Mouse (Mus musculus) cerebellum, adult 9-11 months (tissue): ENCODE measurements around the gene Eif5.
"Not testable (repeated sequence)": the region's sequence is repeated elsewhere in the genome, so short reads cannot be mapped to it uniquely, and the experiment has no call there.

Experiments used
- DNase-seq: peaks from one replicate; pipeline ENCODE4 v3.0.0; 2022

Eif5 gene

DNA sequence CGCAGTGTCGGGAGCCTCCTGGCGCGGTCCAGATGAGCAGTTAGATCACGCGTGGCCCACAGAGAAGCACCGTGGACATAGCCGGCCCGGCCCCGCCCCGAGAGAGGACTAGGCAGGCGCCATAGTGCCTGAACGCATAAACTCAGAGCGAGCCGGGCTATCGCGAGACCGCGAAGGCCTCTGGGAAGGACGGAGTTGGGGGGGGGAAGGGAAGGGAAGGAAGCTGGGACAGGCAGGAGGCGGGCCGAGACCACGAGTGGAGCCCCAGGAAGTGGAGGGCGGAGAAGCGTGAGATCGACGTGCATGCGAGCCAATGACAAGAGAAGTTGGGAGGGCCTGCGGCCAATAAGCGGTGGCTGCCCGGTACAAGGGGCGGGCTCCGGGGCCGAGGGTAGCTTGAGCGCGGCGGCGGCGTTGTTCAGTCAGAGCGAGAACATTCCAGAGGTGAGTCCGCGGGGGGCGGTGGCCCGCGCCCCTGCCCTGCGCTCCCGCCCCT, at the start of gene Eif5:
Eif5 (plus strand) TSS at position 221 of the 496 bp plus-strand sequence.
- peak; percentile 100 for DNase-seq

DNA sequence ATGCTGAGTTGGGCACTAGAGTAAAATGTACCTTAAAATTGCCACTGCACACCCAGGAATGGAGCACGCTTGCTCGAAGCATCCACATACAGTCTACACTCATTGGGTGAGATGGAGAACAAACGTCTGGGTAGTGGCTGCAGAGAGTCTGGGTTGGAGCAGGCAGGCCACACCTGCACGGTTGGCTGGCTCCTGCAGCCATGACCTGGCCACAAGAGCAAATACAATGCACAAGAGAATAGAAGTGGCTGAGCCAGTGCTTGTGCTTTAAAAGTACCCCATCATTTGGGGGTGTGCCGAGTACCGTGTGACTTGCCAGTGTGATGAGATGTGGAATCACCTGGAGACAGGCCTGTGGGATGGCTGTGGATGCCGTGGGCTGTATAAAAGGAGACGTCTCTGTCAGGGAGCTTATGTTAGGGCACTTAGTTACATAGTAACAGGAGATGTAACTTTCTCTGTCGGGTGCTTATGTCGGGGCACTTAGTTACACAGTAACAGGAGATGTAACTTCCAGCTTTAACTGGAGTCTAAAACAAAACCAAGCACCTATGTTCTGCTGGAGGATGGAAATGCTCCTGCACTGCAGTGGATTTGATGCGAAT, 48.5 kb upstream of the Eif5 start:
- DNase-seq, result no peak

DNA sequence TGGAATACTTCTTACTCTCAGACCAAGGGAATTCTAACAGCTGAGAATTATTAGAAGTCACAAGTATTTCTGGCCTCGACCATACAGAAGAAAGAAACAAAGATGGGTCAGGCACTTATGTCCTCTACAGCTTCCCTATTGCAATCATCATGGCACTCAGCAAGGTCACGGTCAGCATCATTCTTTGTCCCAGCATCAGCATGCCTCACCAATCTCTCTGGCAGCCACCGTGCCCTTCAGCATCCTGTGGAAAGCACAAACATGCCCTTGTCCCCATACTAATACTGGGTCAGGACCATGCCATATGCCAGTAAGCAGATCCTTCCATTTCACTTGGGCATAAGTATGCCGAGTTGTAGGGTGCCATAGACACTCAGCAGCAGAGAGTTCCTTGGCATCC, 42.9 kb upstream of the Eif5 start:
- no peak for DNase-seq

DNA sequence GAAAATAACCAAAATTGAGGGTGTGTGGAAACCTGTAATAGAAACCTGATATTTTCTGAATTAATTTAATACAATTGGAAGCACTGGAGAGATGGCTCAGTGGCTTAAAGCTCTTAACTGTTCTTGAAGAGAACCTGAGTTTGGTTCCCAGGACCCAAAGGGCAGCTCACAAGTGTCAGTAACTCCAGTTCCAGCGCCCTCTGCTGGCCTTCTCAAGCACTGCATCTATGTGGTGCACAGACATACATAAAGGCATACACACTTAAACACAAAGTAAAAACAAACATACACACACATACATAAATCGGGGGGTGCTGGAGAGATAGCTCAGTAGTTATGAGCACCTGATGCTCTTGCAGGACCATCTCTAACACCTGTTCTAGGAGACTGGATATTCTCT, 40.7 kb upstream of the Eif5 start:
- DNase-seq, result no peak

DNA sequence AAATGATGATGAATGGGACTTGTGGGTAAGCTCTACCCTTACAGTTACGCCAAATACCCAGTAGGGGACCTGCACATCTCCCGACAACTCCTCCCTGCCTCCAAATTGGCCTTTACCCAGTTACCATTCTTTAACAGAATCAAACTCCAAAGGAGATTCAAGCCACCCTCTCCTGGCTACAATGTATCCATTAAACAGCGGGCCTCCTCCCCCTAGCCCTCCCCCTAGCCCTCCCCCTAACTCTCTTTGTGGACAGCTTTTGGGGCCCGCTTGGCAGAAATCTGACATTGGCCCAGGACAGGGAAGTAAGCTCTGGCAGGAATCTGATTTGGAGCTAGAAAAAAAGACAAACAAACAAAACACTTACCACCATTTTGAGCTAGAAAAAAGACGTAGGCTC, 38.2 kb upstream of the Eif5 start:
- DNase-seq, result no peak

DNA sequence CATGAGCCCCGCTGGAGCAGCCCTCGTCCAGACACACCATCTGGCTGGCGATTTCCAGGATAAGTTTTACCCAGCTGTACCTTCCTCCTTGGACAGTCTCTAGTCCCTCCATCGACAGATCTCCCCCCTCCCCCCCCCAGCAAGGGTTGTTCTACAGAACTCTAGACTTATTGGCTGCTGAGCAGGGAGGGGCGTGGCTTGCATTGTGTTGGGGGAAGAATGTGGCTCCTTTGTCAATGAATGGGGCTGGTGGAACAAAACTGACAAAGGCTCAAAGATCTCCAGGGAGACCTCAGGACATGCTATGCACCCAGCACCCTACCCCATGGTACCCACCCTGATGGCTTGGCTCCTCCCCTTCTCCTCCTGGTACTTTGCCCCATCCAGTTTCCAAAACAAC, 37.1 kb upstream of the Eif5 start:
- DNase-seq, result peak; percentile 14

DNA sequence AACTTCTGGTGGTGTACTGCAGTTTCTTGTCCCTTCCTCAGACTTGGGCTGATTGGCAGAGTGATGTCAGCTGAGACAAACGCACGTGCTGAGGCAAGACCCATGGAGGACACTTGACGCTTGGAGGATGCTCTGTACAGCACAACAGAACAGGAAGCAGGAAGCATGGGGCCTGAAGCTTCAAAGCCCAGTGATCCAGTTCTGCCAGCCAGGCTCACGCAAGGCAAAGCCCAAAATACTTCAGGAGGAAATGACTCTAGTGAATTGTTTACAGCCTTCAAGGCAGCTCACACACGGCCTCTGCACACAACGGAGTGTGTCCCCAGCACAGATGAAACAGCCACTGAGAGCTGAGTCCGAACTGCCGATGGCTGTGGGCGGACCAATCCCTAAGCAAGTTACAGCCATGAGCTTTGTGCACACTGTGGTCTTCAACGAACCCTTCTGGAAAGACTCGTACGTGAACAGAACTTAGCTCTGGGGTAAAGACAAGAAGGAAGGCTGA, 34.7 kb upstream of the Eif5 start:
- DNase-seq, result no peak

DNA sequence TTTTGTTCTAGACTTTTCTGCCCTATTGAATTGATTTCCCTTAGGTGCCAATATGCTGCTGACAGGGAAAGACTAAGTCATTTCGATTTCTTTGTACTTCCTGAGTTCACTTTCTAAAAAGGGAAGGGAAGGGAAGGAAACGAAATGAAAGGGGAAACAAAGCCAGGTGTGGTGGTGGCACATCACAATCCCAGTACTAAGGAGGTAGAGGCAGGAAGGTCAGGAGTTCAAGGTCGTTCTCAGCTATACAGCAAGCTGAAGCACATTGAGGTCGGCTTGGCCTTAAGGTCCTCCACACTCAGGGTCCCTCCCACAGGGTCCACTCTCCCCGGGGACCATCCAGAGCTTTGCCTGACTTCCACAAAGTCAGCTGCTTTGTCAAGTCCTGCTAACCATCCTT, 34.2 kb upstream of the Eif5 start:
- DNase-seq, result no peak

DNA sequence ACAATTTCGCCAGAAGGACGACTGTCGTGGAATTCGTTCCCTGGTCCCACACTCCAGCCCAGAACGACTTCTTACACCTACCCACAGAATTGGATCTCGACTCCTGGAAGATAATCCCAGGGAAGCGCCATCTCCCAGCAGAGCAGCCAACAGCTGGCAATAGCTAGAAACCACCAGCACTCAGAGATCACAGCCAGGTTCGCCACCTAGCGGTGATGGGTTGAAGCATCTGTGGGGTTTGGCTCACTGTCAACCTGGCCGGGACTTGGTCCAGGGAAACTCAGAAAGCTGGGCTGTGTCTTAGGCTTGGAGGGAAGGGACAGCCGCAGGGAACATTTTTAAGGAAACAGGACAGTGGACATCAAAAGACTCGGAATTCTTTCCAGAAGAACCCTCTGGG, 32.9 kb upstream of the Eif5 start:
- DNase-seq, result peak; percentile 91

DNA sequence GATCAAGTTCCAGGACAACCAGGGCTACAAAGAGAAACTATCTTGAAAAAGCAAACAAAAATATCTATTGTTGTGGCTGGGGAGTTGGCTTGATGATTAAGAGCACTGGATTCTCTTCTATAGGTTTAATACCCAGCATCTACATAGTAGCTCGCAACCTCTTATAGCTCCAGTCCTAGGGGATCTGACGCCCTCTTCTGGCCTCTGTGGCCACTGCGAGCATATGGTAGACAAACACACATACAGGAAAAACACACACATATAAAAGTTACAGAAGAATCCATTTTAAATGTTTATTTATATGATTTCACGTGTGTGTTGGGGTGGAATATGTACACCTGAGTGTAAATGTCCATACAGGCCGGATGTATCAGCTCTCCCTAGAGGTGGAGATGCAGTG, 30.8 kb upstream of the Eif5 start:
- no peak for DNase-seq

DNA sequence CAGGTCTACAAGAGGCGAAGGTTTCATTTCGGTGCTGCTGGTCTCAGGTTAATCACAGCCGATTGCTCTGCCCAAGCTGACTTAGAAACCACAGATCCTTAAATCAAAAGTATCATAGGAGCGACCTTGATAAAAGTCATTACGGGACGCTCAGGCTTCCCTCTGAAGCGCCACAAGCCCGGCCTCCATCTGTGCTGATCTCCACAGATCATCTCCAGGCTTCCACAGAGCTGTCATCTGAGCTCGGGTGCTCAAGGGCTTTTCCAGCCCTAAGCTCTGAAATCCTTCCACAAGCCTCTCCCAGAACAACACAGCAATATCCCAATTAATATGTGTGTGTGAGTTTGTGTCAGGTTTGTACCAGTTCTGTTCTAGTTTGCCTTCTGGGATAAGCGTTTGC, 29.9 kb upstream of the Eif5 start:
- no peak for DNase-seq

DNA sequence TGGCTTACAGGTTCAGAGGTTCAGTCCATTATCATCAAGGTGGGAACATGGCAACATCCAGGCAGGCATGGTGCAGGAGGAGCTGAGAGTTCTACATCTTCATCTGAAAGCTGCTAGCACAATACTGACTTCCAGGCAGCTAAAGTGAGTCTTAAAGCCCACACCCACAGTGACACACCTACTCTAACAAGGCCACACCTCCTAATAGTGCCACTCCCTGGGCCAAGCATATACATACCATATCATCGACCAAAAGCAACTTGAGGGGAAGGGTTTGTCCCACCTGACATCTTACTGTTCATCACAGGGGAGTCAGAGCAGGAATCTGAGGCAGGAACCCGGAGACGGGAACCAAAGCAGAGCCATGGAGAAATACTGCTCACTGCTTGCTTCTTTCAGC, 29.4 kb upstream of the Eif5 start:
- not testable (repeated sequence) for DNase-seq

DNA sequence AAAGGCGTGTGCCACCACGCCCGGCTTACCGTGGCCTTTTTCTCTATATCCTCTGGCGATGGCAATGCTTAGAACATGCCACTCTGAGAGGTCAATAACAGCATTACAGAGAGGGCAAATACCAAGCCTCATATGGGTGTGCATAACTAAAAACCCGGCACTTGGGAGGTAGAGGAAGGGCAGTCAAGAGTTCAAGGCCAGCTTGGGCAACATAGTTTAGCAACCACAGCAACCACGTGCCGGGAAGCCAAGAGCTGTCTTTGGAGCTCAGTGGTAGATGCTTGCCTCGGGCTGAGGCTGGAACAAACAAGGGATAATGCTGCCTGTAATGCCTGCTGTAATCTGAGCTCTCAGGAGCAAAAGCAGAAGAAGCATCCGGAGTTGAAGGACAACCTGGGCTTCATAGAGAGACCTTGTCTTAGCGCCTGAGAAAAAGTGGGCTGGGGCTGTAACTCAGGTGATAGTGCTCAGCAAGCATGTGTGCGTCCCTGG, 25.2 kb upstream of the Eif5 start:
- DNase-seq, result no peak

DNA sequence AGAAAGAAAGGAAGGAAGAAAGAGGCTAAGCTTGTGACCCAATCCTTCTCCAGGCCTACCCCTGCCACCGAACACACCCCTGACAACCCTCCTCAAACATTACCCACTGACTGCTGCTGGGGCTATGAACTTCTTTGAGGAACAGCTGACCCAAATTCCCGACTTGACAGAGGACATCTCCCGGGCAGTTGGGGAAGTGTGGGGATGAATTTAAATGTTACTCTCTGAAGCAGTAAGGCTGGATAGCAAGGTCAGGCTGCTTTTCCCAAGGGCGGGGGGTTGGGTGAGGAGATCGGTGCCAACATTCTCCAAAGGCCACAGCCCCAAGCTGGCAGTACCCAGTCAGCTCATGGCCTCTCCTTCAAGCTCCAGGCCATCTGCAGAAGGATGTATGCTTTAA, 24.1 kb upstream of the Eif5 start:
- peak; percentile 45 for DNase-seq

DNA sequence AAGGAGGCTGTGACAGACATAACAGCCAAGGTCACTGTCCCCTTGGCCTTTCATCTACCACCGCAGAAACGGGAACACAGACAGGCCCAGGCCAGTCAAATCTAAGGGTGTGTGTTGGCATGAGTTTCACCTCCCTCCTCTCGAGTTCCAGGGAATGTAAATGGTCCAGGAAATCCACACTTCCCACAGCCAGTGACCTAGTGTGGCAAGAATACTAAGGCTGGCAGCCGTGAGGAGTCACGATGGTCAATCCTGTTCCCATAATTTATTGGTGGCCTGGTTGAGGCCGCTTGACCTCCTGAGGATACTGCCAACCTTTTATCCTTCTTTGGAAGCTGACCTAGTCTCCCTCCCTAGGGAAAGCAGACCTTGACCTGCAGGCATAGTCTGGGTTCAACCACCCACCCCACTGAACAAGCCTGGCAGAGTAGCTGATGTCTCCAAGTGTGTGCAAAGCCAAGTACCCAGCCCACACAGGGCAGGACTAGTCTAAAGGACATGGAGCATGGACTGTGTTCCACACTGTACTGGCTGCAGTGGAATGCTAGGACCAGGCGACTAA, 23.5 kb upstream of the Eif5 start:
- DNase-seq, result no peak

DNA sequence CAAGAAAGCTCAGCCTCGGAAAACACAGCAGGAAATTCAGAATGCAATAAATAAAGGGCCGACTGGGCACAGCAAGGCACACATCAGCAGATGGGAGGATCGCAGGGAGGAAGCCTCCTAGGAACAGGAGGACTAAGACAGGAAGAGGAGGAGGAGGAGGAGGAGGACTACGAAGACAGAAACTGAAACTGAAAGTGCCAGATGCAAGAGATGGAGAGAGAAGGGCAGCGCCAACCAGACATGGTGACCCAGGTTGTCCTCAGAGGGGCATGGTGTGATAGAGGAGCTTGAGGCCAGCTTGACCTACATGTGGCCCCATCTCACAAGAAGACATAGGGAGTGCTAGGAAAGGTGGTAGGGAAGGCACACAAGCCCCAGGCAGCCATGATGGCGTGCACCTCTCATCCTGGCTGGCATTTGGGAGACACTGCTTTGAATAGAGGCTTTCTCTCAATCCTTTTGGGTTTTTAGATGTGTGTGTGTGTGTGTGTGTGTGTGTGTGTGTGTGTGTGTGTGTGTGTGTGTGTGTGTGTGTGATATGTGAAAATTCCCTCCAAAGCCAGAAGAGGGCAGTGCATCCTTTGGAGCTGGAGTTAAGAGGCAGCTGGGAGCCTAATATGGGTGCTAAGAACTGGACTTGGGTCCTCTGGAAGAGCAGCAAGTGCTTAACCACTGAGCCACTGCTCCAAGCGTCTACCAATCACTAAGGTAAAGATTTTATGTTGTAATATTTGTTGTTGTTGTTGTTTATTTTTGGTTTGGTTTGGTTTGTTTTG, 22.8 kb upstream of the Eif5 start:
- no peak for DNase-seq

DNA sequence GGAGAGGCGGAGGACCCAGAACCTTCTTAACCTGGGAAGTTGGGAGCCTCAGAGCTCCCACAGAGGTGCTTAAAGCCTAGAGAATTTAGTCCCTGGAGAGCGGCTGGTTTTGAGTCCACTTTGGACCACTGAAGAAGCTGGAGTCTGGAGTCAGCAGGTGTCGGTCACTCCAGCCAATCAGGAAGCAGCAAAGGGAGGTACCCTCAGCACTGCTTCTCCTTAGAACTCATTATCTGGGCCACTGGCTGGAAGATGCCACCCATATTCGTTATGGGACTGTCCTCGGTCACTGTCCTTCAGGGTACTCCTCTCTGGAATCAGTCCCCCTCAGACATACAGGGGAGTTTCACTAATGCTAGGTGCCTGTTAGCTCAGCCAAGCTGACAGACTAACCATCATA, 21.9 kb upstream of the Eif5 start:
- DNase-seq, result no peak

DNA sequence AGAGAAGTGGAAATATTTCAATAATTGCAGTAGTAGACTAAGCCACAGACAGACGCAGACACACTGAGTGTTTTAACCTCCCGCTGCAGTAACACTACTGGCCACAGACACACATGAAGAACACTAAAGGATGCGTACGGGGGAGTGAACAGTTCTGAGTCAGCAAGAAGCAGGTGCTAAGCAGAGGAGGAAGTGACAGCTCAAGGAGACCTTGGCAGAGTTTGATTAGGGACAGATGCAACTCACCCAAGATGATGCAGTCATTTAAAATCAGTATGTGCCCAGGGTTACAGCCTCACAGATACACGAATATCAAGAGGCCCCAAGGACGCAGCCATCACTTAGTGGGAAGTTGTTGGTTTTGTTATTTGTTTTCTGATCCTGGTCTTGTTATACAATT, 21.0 kb upstream of the Eif5 start:
- DNase-seq, result no peak

DNA sequence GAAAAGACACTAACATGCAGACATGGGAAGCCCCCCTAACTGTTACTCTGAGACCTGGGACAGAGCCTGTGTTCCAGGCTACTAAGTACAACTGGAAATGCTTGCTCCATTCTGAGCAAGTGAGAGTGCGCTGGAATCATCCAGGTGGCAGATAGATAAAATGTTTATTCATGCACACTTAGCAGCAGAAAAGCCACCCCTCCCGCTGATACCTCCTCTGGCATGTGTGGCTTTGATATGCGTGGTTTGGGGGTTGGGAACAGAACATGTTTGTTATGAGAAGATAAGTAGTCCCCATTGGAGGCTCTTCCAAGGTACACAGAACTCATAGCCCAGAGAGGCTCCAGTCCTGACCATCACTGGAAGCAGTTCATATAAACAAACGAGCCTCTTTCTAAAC, 19.9 kb upstream of the Eif5 start:
- no peak for DNase-seq

DNA sequence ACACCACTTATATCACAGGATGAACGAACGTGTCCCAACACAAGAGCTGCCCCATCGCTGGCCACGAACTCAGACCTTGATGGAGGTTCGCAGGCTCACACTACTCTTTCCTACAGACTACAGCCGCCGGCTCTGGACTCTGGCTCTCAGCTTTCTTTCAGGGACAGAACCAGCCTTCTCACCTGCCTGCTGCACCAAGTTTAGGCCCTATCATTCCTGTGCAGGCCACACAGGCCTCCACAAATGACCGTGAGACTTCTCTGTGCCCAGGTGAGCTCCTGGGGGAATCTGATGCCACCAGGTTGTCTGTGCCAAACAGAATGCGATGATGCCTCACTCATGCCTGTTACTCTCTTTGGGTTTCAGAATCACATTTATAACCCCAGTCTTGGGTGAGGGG, 19.4 kb upstream of the Eif5 start:
- no peak for DNase-seq

DNA sequence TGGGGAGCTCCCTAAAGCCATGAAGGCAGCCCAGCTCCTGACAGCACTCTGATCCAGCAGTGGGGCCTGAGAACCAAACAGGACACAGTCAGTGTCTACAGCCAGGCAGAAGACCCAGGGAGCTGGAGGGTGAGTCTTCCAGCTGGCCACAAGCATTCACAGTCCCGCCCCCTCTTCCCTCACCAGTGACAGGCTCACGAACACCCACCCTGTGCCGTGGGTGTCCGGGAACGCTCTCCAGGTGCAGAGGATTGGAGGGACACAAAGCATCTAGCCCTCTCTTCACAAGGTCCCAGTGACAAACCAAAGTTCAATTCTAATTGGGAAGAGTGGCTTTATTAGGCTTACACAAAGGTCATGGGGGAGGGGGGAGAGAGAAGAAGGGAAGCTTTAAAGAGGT, 18.0 kb upstream of the Eif5 start:
- DNase-seq, result no peak

DNA sequence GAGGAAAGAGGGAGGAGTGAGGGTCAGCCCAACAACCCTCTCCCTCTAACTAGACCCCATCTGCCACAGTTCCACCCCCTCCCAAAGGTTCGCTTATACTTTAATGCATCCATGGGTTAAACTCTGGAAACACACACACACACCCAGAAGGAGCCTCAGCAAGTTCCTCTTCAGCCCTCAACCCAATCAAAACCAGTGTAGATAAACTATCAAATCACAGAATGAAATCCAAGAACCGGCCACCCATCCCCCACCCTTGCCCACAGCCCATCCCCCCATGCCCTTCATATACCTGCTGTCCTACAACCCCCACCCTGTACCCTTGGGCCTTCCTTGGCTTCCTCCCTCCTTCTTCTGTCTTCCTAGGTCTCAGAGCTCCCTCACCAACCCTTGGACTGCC, 16.8 kb upstream of the Eif5 start:
- no peak for DNase-seq

DNA sequence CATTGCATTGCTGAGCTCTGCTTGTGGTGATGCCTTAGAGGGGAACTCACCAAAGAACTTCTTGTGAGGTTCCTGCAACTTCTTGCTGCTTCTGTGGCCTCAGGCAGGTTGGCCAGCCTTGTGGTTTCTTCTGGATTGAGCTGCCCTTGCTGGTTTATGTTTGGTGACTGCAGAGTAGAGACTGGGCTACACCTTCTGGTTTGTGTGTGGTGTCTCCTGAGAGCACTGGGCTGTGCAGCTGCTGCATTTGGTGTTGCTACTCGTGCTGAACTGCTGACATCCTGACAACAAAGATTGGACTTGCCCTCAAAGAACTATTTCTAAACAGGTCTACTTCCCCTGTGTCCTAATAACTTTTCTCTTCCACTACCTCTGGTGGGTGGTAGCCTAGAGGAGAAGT, 13.3 kb upstream of the Eif5 start:
- DNase-seq, result no peak

DNA sequence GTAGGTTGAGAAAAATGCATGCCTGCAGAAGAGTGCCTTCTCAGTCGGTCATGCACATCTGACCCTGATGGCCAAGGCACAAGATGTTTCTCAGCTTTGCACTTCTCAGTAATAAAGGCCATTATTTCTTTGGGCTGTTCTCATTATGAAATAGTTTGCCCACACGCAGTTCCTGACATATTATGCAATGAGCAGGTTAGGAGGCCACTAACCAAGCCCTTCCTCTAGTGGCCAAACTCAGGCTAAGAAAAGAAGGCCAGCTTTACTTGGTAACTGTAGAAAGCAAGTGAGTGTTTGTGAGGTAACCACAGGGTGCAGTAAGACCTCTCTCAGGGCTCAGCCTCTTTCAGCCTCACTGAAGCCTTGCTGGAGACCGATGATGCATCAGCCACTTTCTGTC, 12.9 kb upstream of the Eif5 start:
- DNase-seq, result no peak
